Mouse (Mus musculus) MEL (cell line): ENCODE results near the gene Ier2. TPM values are rescaled to one million over a fixed set of nuclear protein-coding genes. Genes with fewer than 3 reads are reported as not detected.

Source experiments
- DNase-seq: peaks from one replicate; pipeline ENCODE4 v3.0.0; 2011; ENCODE audit warnings: low read depth, low spot score
- H3K27ac ChIP-seq: 2 replicates; pipeline ENCODE4 v1.5.1; 2012; ENCODE audit warnings: low read depth, mild to moderate bottlenecking, control low read depth, low read length, moderate library complexity; ENCODE audit not compliant: control insufficient read depth
- H3K27me3 ChIP-seq, 2 experiments: fragments of 150-350 bp in 1 of 2; sonication (generic) in 1 of 2; 2 replicates each; pipeline ENCODE4 v1.6.1; 2012; ENCODE audit warnings: low read length in 2 of 2, mild to moderate bottlenecking in 2 of 2, improper control_type of control experiment in 1 of 2, moderate library complexity in 1 of 2; ENCODE audit not compliant: insufficient read depth in 2 of 2, control insufficient read depth in 1 of 2
- H3K36me3 ChIP-seq, 2 experiments: 2 replicates each; pipeline ENCODE4 v1.6.1; 2012 to 2014; ENCODE audit warnings: low read length in 2 of 2, improper control_type of control experiment in 1 of 2, inconsistent platforms in 1 of 2, mild to moderate bottlenecking in 1 of 2; ENCODE audit not compliant: insufficient read depth in 2 of 2, control insufficient read depth in 1 of 2
- H3K4me1 ChIP-seq, 2 experiments: fragments of 150-350 bp in 1 of 2; sonication (generic) in 1 of 2; 2 replicates each; pipeline ENCODE4 v1.6.1; 2012; ENCODE audit warnings: low read length in 2 of 2, improper control_type of control experiment in 1 of 2, mild to moderate bottlenecking in 1 of 2; ENCODE audit not compliant: insufficient read depth in 2 of 2, control insufficient read depth in 1 of 2
- H3K4me3 ChIP-seq, 2 experiments: fragments of 150-350 bp in 1 of 2; sonication (generic) in 1 of 2; 2 replicates each; pipeline ENCODE4 v1.5.1; 2012; ENCODE audit warnings: low read depth in 2 of 2, low read length in 2 of 2, mild to moderate bottlenecking in 2 of 2, moderate library complexity in 2 of 2, control low read depth in 1 of 2, improper control_type of control experiment in 1 of 2; ENCODE audit not compliant: control insufficient read depth in 1 of 2, insufficient read depth in 1 of 2
- H3K79me2 ChIP-seq: 2 replicates; pipeline ENCODE4 v1.6.1; 2012; ENCODE audit warnings: mild to moderate bottlenecking, low read length, moderate library complexity; ENCODE audit not compliant: control insufficient read depth, poor library complexity, insufficient read depth
- H3K9ac ChIP-seq: 2 replicates; pipeline ENCODE4 v1.6.1; 2012; ENCODE audit warnings: low read depth, mild to moderate bottlenecking, control low read depth, low read length, moderate library complexity; ENCODE audit not compliant: control insufficient read depth, poor library complexity, severe bottlenecking
- H3K9me3 ChIP-seq: fragments of 150-350 bp; sonication (generic); replicated peaks from 2 replicates; pipeline ENCODE4 v1.6.1; 2012; ENCODE audit warnings: mild to moderate bottlenecking, low read length, improper control_type of control experiment, moderate library complexity; ENCODE audit not compliant: insufficient read depth
- BHLHE40 ChIP-seq: IDR thresholded peaks from 2 replicates; pipeline ENCODE4 v1.6.1; 2012; ENCODE audit warnings: low read depth, mild to moderate bottlenecking, inconsistent platforms, low read length, improper control_type of control experiment, borderline replicate concordance
- CHD1 ChIP-seq: IDR thresholded peaks from 2 replicates; pipeline ENCODE4 v1.6.1; 2012; ENCODE audit warnings: low read depth, mild to moderate bottlenecking, inconsistent platforms, low read length, improper control_type of control experiment
- CHD2 ChIP-seq: IDR thresholded peaks from 2 replicates; pipeline ENCODE4 v1.6.1; 2011; ENCODE audit warnings: low read length, improper control_type of control experiment
- CTCF ChIP-seq, 3 experiments: IDR thresholded peaks in 2 of 3; conservative IDR thresholded peaks in 1 of 3; 2 replicates each; pipeline ENCODE4 v1.5.1; 2011 to 2012; ENCODE audit warnings: low read length in 3 of 3, low read depth in 2 of 3, mild to moderate bottlenecking in 2 of 3, improper control_type of control experiment in 1 of 3, inconsistent platforms in 1 of 3, mixed read lengths in 1 of 3, moderate library complexity in 1 of 3; ENCODE audit not compliant: control insufficient read depth in 1 of 3, insufficient read depth in 1 of 3, poor library complexity in 1 of 3, severe bottlenecking in 1 of 3
- E2F4 ChIP-seq: IDR thresholded peaks from 2 replicates; pipeline ENCODE4 v1.6.1; 2011; ENCODE audit warnings: low read depth, low read length, improper control_type of control experiment, borderline replicate concordance
- EP300 ChIP-seq, 2 experiments: IDR thresholded peaks; 2 replicates each; pipeline ENCODE4 v1.6.1; 2011; ENCODE audit warnings: improper control_type of control experiment in 2 of 2, low read length in 2 of 2, low read depth in 1 of 2, mild to moderate bottlenecking in 1 of 2
- ETS1 ChIP-seq: IDR thresholded peaks from 2 replicates; pipeline ENCODE4 v1.6.1; 2012; ENCODE audit warnings: low read depth, mild to moderate bottlenecking, inconsistent platforms, low read length, improper control_type of control experiment, moderate library complexity
- GABPA ChIP-seq: IDR thresholded peaks from 2 replicates; pipeline ENCODE4 v1.6.1; 2012; ENCODE audit warnings: low read depth, mild to moderate bottlenecking, inconsistent platforms, low read length, improper control_type of control experiment, moderate library complexity
- GATA1 ChIP-seq: IDR thresholded peaks from 2 replicates; pipeline ENCODE4 v1.6.1; 2011; ENCODE audit warnings: low read depth, low read length, improper control_type of control experiment
- JUND ChIP-seq: IDR thresholded peaks from 2 replicates; pipeline ENCODE4 v1.6.1; 2011; ENCODE audit warnings: low read depth, mild to moderate bottlenecking, improper control_type of control experiment, low read length
- KAT2A ChIP-seq: conservative IDR thresholded peaks from 2 replicates; pipeline ENCODE4 v1.6.1; 2012; ENCODE audit warnings: low read depth, low read length, improper control_type of control experiment, inconsistent platforms
- MAFK ChIP-seq: IDR thresholded peaks from 2 replicates; pipeline ENCODE4 v1.6.1; 2011; ENCODE audit warnings: low read depth, mild to moderate bottlenecking, low read length, improper control_type of control experiment, borderline replicate concordance
- MAX ChIP-seq: IDR thresholded peaks from 2 replicates; pipeline ENCODE4 v1.6.1; 2011; ENCODE audit warnings: low read length, improper control_type of control experiment
- MAZ ChIP-seq: IDR thresholded peaks from 2 replicates; pipeline ENCODE4 v1.6.1; 2012; ENCODE audit warnings: low read depth, mild to moderate bottlenecking, inconsistent platforms, low read length, improper control_type of control experiment
- MEF2A ChIP-seq: IDR thresholded peaks from 2 replicates; pipeline ENCODE4 v1.6.1; 2014; ENCODE audit warnings: low read depth, mild to moderate bottlenecking, inconsistent platforms, low read length, improper control_type of control experiment; ENCODE audit not compliant: poor library complexity, insufficient replicate concordance, severe bottlenecking; ENCODE audit errors: extremely low read depth
- MXI1 ChIP-seq: IDR thresholded peaks from 2 replicates; pipeline ENCODE4 v1.6.1; 2011; ENCODE audit warnings: mild to moderate bottlenecking, low read depth, low read length, improper control_type of control experiment
- MYC ChIP-seq: IDR thresholded peaks from 2 replicates; pipeline ENCODE4 v1.6.1; 2011; ENCODE audit warnings: low read depth, mild to moderate bottlenecking, low read length, improper control_type of control experiment, moderate library complexity
- NELFE ChIP-seq: IDR thresholded peaks from 2 replicates; pipeline ENCODE4 v1.6.1; 2011; ENCODE audit warnings: low read depth, low read length, improper control_type of control experiment
- NRF1 ChIP-seq: IDR thresholded peaks from 2 replicates; pipeline ENCODE4 v1.6.1; 2014; ENCODE audit warnings: low read depth, mild to moderate bottlenecking, inconsistent platforms, low read length, improper control_type of control experiment, moderate library complexity; ENCODE audit not compliant: poor library complexity, insufficient read depth, severe bottlenecking
- POLR2A ChIP-seq, 2 experiments: IDR thresholded peaks; 2 replicates each; pipeline ENCODE4 v1.6.1; 2011 to 2012; ENCODE audit warnings: low read length in 2 of 2, mild to moderate bottlenecking in 2 of 2, control low read depth in 1 of 2, improper control_type of control experiment in 1 of 2, low read depth in 1 of 2, moderate library complexity in 1 of 2; ENCODE audit not compliant: control insufficient read depth in 1 of 2, insufficient read depth in 1 of 2, poor library complexity in 1 of 2
- POLR2AphosphoS2 ChIP-seq: IDR thresholded peaks from 2 replicates; pipeline ENCODE4 v1.6.1; 2011; ENCODE audit warnings: low read length, improper control_type of control experiment
- POLR2AphosphoS5 ChIP-seq: IDR thresholded peaks from 2 replicates; pipeline ENCODE4 v1.6.1; 2012; ENCODE audit warnings: low read depth, borderline replicate concordance, mild to moderate bottlenecking, inconsistent platforms, low read length, moderate library complexity, mixed read lengths
- RAD21 ChIP-seq: IDR thresholded peaks from 2 replicates; pipeline ENCODE4 v1.6.1; 2011; ENCODE audit warnings: mild to moderate bottlenecking, low read depth, low read length, improper control_type of control experiment
- RCOR1 ChIP-seq: IDR thresholded peaks from 2 replicates; pipeline ENCODE4 v1.6.1; 2012; ENCODE audit warnings: low read depth, mild to moderate bottlenecking, inconsistent platforms, low read length, improper control_type of control experiment
- SIN3A ChIP-seq: IDR thresholded peaks from 2 replicates; pipeline ENCODE4 v1.6.1; 2012; ENCODE audit warnings: low read length, improper control_type of control experiment, inconsistent platforms
- SMC3 ChIP-seq: IDR thresholded peaks from 2 replicates; pipeline ENCODE4 v1.6.1; 2011; ENCODE audit warnings: low read depth, low read length, improper control_type of control experiment
- TAL1 ChIP-seq: IDR thresholded peaks from 2 replicates; pipeline ENCODE4 v1.6.1; 2012; ENCODE audit warnings: mild to moderate bottlenecking, inconsistent platforms, low read length, moderate library complexity, mixed read lengths
- TBP ChIP-seq: IDR thresholded peaks from 2 replicates; pipeline ENCODE4 v1.8.0; 2011; ENCODE audit warnings: low read depth, low read length, improper control_type of control experiment
- TCF12 ChIP-seq: IDR thresholded peaks from 2 replicates; pipeline ENCODE4 v1.6.1; 2014; ENCODE audit warnings: low read depth, mild to moderate bottlenecking, inconsistent platforms, low read length, improper control_type of control experiment, moderate library complexity
- UBTF ChIP-seq: IDR thresholded peaks from 2 replicates; pipeline ENCODE4 v1.6.1; 2012; ENCODE audit warnings: low read depth, mild to moderate bottlenecking, inconsistent platforms, low read length, improper control_type of control experiment, moderate library complexity, borderline replicate concordance; ENCODE audit not compliant: insufficient read depth
- USF1 ChIP-seq: IDR thresholded peaks from 2 replicates; pipeline ENCODE4 v1.6.1; 2014; ENCODE audit warnings: low read depth, mild to moderate bottlenecking, inconsistent platforms, low read length, improper control_type of control experiment, moderate library complexity
- USF2 ChIP-seq, 2 experiments: IDR thresholded peaks; 2 replicates each; pipeline ENCODE4 v1.6.1; 2011 to 2012; ENCODE audit warnings: improper control_type of control experiment in 2 of 2, low read length in 2 of 2, borderline replicate concordance in 1 of 2, inconsistent platforms in 1 of 2, low read depth in 1 of 2, mild to moderate bottlenecking in 1 of 2; ENCODE audit not compliant: insufficient read depth in 1 of 2
- ZC3H11A ChIP-seq: IDR thresholded peaks from 2 replicates; pipeline ENCODE4 v1.6.1; 2012; ENCODE audit warnings: low read depth, mild to moderate bottlenecking, inconsistent platforms, low read length, improper control_type of control experiment
- ZKSCAN1 ChIP-seq: IDR thresholded peaks from 2 replicates; pipeline ENCODE4 v1.6.1; 2012; ENCODE audit warnings: low read depth, mild to moderate bottlenecking, inconsistent platforms, low read length, improper control_type of control experiment, moderate library complexity
- ZMIZ1 ChIP-seq: IDR thresholded peaks from 2 replicates; pipeline ENCODE4 v1.6.1; 2012; ENCODE audit warnings: low read depth, mild to moderate bottlenecking, inconsistent platforms, low read length, improper control_type of control experiment, moderate library complexity
- ZNF384 ChIP-seq: IDR thresholded peaks from 2 replicates; pipeline ENCODE4 v1.6.1; 2012; ENCODE audit warnings: low read depth, mild to moderate bottlenecking, inconsistent platforms, low read length, improper control_type of control experiment
- polyA plus RNA-seq, 2 experiments: library from polyadenylated mRNA; stranded (reverse) in 1 of 2; unstranded in 1 of 2; fragments of >175 nt in 1 of 2; fragments of >200 nt in 1 of 2; gene quantifications; 2 replicates each; pipeline versions ENCODE4 v1.2.1 to v1.2.4; 2012; ENCODE audit warnings: low replicate concordance in 2 of 2, low read depth in 1 of 2; ENCODE audit not compliant: insufficient read length in 2 of 2, insufficient read depth in 1 of 2, missing spikeins in 1 of 2
- total RNA-seq: library from RNA; depleted of rRNA; stranded (reverse); fragments of 300-350 nt; gene quantifications from 2 replicates; pipeline ENCODE4 v1.2.3, GENCODE M21; 2012; rRNA removed

The Ier2 gene
- total RNA-seq (22.5 and 24.4 TPM in 2 replicates), polyA plus RNA-seq (100 to 1,000 TPM in 1 of 2 experiments, 10 to 100 TPM in 1; 37.7 to 258 TPM)

DNA sequence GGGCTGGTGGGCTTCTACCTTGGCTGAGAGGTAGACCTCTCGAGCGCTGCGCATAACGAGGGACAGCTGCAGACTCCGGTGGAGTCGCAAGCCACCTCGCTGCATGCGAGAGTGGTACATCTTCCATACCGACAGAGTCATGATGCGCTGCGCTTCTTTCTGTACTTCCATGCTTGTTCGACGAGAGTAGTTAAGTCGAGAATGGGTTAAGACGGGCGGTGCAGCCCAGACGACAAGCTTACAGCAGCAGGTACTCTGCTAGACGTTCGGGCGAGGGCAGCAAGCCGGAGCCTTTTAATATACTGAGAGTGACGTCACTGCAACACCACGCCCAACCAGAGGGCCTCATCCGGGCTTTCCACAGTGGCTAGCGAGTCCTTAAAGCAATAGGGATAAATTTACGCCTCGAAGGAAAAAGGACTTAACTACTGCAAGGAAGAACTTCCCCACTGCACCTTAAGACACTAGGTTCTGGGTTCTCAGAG is at the start of gene Ier2:
Gene Ier2 (minus strand): TSS at position 272 of the 485 bp plus-strand sequence.
- peak; percentile 97 for DNase-seq
- H3K36me3 ChIP-seq = peaks cover 0 to 19% of the 10 kb centered on the region in 2 experiments; a peak in 2 of 4 replicates
- peak within 1 kb of the TSS; percentile 67 to 93 for H3K4me3 ChIP-seq
- H3K9me3 ChIP-seq = no peaks in the 10 kb centered on the region
- H3K4me1 ChIP-seq = peaks cover 2 to 28% of the 10 kb centered on the region in 2 experiments
- peaks cover 52% of the 10 kb centered on the region for H3K79me2 ChIP-seq
- H3K9ac ChIP-seq = peak within 1 kb of the TSS; percentile 88
- H3K27me3 ChIP-seq = no peaks in the 10 kb centered on the region
- peak within 1 kb of the TSS; percentile 95 for H3K27ac ChIP-seq
- no peak for TF ChIP-seq MAFK
- TF ChIP-seq NRF1 = no peak
- no peak for TF ChIP-seq USF1
- TF ChIP-seq BHLHE40 = no peak
- no peak; the same call in 1 of the 2 replicates for TF ChIP-seq CHD1
- no peak for TF ChIP-seq RCOR1
- TF ChIP-seq JUND = 0 out of 2 replicates have a peak, but pooled peaks have one; percentile 59
- TF ChIP-seq POLR2A (IDR thresholded peaks at IDR 0.05; ENCODE audit: control insufficient read depth in 1 of 2, insufficient read depth in 1 of 2, low read depth in 1 of 2, low read length in 2 of 2, poor library complexity in 1 of 2) = peak; percentile 99 to 100
- peak; percentile 100 for TF ChIP-seq POLR2AphosphoS2
- TF ChIP-seq EP300 (IDR thresholded peaks at IDR 0.05; ENCODE audit: low read depth in 1 of 2, low read length in 2 of 2) = no peak
- no peak for TF ChIP-seq CHD2
- no peak for TF ChIP-seq GATA1
- TF ChIP-seq CTCF (IDR thresholded peaks at IDR 0.05 in 2 of 3, conservative IDR thresholded peaks at IDR 0.05 in 1 of 3; ENCODE audit: control insufficient read depth in 1 of 3, insufficient read depth in 1 of 3, low read depth in 2 of 3, low read length in 3 of 3, poor library complexity in 1 of 3, severe bottlenecking in 1 of 3) = no peak
- peak; percentile 83 for TF ChIP-seq ETS1
- TF ChIP-seq TAL1 = no peak
- no peak for TF ChIP-seq UBTF
- peak; percentile 99 for TF ChIP-seq TBP
- TF ChIP-seq MYC = no peak; the same call in 1 of the 2 replicates
- TF ChIP-seq POLR2AphosphoS5 = peak; percentile 99
- TF ChIP-seq MAX = no peak; the same call in 1 of the 2 replicates
- peak; percentile 70; the same call in 1 of the 2 replicates for TF ChIP-seq E2F4
- peak; percentile 75 for TF ChIP-seq TCF12
- TF ChIP-seq GABPA = no peak
- TF ChIP-seq ZNF384 = no peak
- no peak for TF ChIP-seq ZKSCAN1
- TF ChIP-seq USF2 (IDR thresholded peaks at IDR 0.05; ENCODE audit: borderline replicate concordance in 1 of 2, insufficient read depth in 1 of 2, low read depth in 1 of 2, low read length in 2 of 2) = no peak
- peak; percentile 80; the same call in 1 of the 2 replicates for TF ChIP-seq MAZ
- TF ChIP-seq KAT2A = no peak; the same call in 1 of the 2 replicates
- TF ChIP-seq MEF2A = peak; percentile 58; the same call in 1 of the 2 replicates
- TF ChIP-seq ZMIZ1 = peak; percentile 100
- peak; percentile 63; the same call in 1 of the 2 replicates for TF ChIP-seq MXI1
- no peak for TF ChIP-seq ZC3H11A
- TF ChIP-seq SMC3 = no peak
- TF ChIP-seq NELFE = peak; percentile 100
- no peak for TF ChIP-seq RAD21
- TF ChIP-seq SIN3A = peak; percentile 95
